Mouse (Mus musculus) hindbrain, embryonic 12.5 days (tissue): ENCODE results near the gene Ppp1r12a. TPM values are rescaled to one million over a fixed set of nuclear protein-coding genes. Genes with fewer than 3 reads are reported as not detected.

Source experiments
- ATAC-seq: fragments of 200-750 bp; cut with Nextera tagmentation; 2 replicates; pipeline ENCODE4 v1.8.0; 2017; ENCODE audit warnings: moderate TSS enrichment; ENCODE audit not compliant: low FRiP score
- H3K27ac ChIP-seq: fragments of 300-500 bp; sonication (generic); 2 replicates; pipeline ENCODE4 v1.5.1; 2016; ENCODE audit warnings: mild to moderate bottlenecking
- H3K27me3 ChIP-seq: fragments of 300-500 bp; sonication (generic); 2 replicates; pipeline ENCODE4 v1.6.1; 2016; ENCODE audit warnings: mild to moderate bottlenecking
- H3K36me3 ChIP-seq: fragments of 300-500 bp; sonication (generic); 2 replicates; pipeline ENCODE4 v1.6.1; 2016; ENCODE audit warnings: mild to moderate bottlenecking
- H3K4me1 ChIP-seq: fragments of 300-500 bp; sonication (generic); 2 replicates; pipeline ENCODE4 v1.6.1; 2016
- H3K4me2 ChIP-seq: fragments of 300-500 bp; sonication (generic); replicated peaks from 2 replicates; pipeline ENCODE4 v1.6.1; 2016; ENCODE audit warnings: mild to moderate bottlenecking
- H3K4me3 ChIP-seq: fragments of 300-500 bp; sonication (generic); 2 replicates; pipeline ENCODE4 v1.5.1; 2016; ENCODE audit warnings: mild to moderate bottlenecking
- H3K9ac ChIP-seq: fragments of 300-500 bp; sonication (generic); 2 replicates; pipeline ENCODE4 v1.6.1; 2016; ENCODE audit warnings: mild to moderate bottlenecking, moderate library complexity
- H3K9me3 ChIP-seq: fragments of 300-500 bp; sonication (generic); replicated peaks from 2 replicates; pipeline ENCODE4 v1.6.1; 2016; ENCODE audit warnings: mild to moderate bottlenecking
- WGBS: fragments of 180-500 bp; shearing (Covaris S2); methylation state at CpG from one replicate; pipeline ENCODE4 v1.1.7; 2016; 5-methylcytosine and 5-hydroxymethylcytosine counted together
- polyA plus RNA-seq: library from polyadenylated mRNA; unstranded; fragments of >200 nt; fragmentation: Nextera tagmentation; extraction: Ambion mirVana; gene quantifications from 2 replicates; pipeline ENCODE4 v1.2.1, GENCODE M21; 2016

The Ppp1r12a gene
- polyA plus RNA-seq, 1 experiment from 2014 or later, result 93.0 TPM

GRCm38 (mm10) chr10:108170818-108171217, 8.8 kb downstream of the Ppp1r12a start:
- Histone ChIP-seq H3K4me2 (no peak overlapping the region), H3K9ac (no peak overlapping the region), H3K4me1 (peaks cover 8% of the 10 kb centered on the region; the same call in 1 of the 2 replicates), H3K36me3 (no peaks in the 10 kb centered on the region), H3K27me3 (no peaks in the 10 kb centered on the region), H3K9me3 (no peaks in the 10 kb centered on the region), H3K27ac (no peak overlapping the region), H3K4me3 (no peak overlapping the region)
- WGBS, result 74% methylated on average over 3 of the region's 3 CpGs
- ATAC-seq, result no peak

GRCm38 (mm10) chr10:108171637-108172036, 9.6 kb downstream of the Ppp1r12a start:
- Histone ChIP-seq H3K36me3 (no peaks in the 10 kb centered on the region), H3K4me1 (peaks cover 8% of the 10 kb centered on the region; the same call in 1 of the 2 replicates), H3K4me3 (no peak overlapping the region), H3K4me2 (no peak overlapping the region), H3K9ac (no peak overlapping the region), H3K9me3 (no peaks in the 10 kb centered on the region), H3K27me3 (no peaks in the 10 kb centered on the region), H3K27ac (no peak overlapping the region)
- no peak for ATAC-seq
- WGBS, result 87% methylated on average over 3 of the region's 3 CpGs

GRCm38 (mm10) chr10:108172817-108173563, 11.0 kb downstream of the Ppp1r12a start:
- Histone ChIP-seq H3K9me3 (no peaks in the 10 kb centered on the region), H3K27ac (no peak overlapping the region), H3K4me2 (no peak overlapping the region), H3K4me3 (no peak overlapping the region), H3K36me3 (no peaks in the 10 kb centered on the region), H3K27me3 (no peaks in the 10 kb centered on the region), H3K9ac (no peak overlapping the region), H3K4me1 (peaks cover 8% of the 10 kb centered on the region; the same call in 1 of the 2 replicates)
- 68% methylated on average over 6 of the region's 6 CpGs for WGBS
- no peak for ATAC-seq

GRCm38 (mm10) chr10:108174107-108174506, 12.1 kb downstream of the Ppp1r12a start:
- H3K9ac ChIP-seq, result no peak overlapping the region
- H3K9me3 ChIP-seq, result no peaks in the 10 kb centered on the region

GRCm38 (mm10) chr10:108175885-108176284, 13.9 kb downstream of the Ppp1r12a start:
- no peak overlapping the region for H3K9ac ChIP-seq
- WGBS, result 82% methylated on average over 2 of the region's 2 CpGs

More at GRCm38 (mm10) chr10:108174107-108174506, 12.1 kb downstream of the Ppp1r12a start:
- no peak for ATAC-seq
- no peak overlapping the region for H3K4me2 ChIP-seq
- H3K4me3 ChIP-seq, result no peak overlapping the region
- H3K36me3 ChIP-seq, result no peaks in the 10 kb centered on the region
- H3K27ac ChIP-seq, result no peak overlapping the region
- 90% methylated on average over 5 of the region's 5 CpGs for WGBS
- peaks cover 8% of the 10 kb centered on the region; the same call in 1 of the 2 replicates for H3K4me1 ChIP-seq
- H3K27me3 ChIP-seq, result no peaks in the 10 kb centered on the region

GRCm38 (mm10) chr10:108178285-108178848, 16.4 kb downstream of the Ppp1r12a start:
- Histone ChIP-seq H3K9me3 (no peaks in the 10 kb centered on the region), H3K4me1 (peaks cover under 1% of the 10 kb centered on the region; the same call in 1 of the 2 replicates), H3K27me3 (no peaks in the 10 kb centered on the region), H3K9ac (no peak overlapping the region), H3K36me3 (no peaks in the 10 kb centered on the region), H3K27ac (no peak overlapping the region), H3K4me3 (no peak overlapping the region), H3K4me2 (no peak overlapping the region)
- WGBS, result 94% methylated on average over 6 of the region's 6 CpGs
- ATAC-seq, result no peak

More at GRCm38 (mm10) chr10:108175885-108176284, 13.9 kb downstream of the Ppp1r12a start:
- Histone ChIP-seq H3K4me2 (no peak overlapping the region), H3K4me1 (peaks cover 8% of the 10 kb centered on the region; the same call in 1 of the 2 replicates), H3K27me3 (no peaks in the 10 kb centered on the region), H3K9me3 (no peaks in the 10 kb centered on the region), H3K36me3 (no peaks in the 10 kb centered on the region), H3K27ac (no peak overlapping the region), H3K4me3 (no peak overlapping the region)
- ATAC-seq, result no peak

DNA sequence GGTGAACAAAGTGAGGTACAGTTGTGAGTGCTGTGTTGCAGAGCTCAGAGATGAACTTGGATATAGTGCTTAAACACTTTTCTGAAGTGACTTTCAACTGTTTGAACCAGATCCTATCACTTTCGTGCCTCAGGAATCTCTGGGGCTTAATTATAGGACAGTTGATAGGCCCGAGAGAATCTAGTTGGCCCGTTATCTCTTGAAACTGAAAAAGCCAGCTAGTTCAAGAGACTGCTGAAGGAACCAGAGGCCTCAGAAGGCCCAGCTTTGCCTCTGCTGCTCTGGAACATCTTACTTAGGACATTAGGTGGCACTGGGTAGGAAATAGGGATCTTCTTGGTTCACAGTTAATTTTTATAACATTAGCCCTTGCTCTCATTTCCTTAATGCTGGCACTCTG, 17.4 kb downstream of the Ppp1r12a start:
- no peak for ATAC-seq
- Histone ChIP-seq H3K4me1 (no peaks in the 10 kb centered on the region), H3K36me3 (no peaks in the 10 kb centered on the region), H3K27me3 (no peaks in the 10 kb centered on the region), H3K27ac (no peak overlapping the region), H3K9ac (no peak overlapping the region), H3K4me2 (no peak overlapping the region), H3K9me3 (no peaks in the 10 kb centered on the region), H3K4me3 (no peak overlapping the region)
- 83% methylated on average over 3 of the region's 3 CpGs for WGBS

DNA sequence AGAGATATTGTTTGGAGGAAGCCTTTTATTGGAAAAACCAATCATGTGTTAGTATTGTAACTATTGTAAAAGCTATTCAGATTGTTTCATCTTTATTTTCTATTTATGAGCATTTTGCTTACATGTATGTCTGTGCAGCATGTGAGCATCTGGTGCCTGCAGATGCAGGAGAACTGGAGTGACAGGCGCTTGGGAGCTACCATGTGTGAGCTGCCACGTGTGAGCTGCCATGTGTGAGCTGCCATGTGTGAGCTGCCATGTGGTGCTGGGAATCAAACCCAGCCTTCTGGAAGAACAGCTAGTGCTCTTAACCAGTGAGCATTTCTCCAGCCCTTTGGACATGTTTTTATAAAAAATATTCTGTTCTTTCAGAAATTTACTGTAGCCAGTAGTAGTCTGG, 18.3 kb downstream of the Ppp1r12a start:
- Histone ChIP-seq H3K4me2 (no peak overlapping the region), H3K4me3 (no peak overlapping the region), H3K36me3 (no peaks in the 10 kb centered on the region), H3K9ac (no peak overlapping the region), H3K27me3 (no peaks in the 10 kb centered on the region), H3K9me3 (no peaks in the 10 kb centered on the region), H3K4me1 (no peaks in the 10 kb centered on the region; the same call in 1 of the 2 replicates), H3K27ac (no peak overlapping the region)
- no peak for ATAC-seq
- 86% methylated on average over 2 of the region's 2 CpGs for WGBS

DNA sequence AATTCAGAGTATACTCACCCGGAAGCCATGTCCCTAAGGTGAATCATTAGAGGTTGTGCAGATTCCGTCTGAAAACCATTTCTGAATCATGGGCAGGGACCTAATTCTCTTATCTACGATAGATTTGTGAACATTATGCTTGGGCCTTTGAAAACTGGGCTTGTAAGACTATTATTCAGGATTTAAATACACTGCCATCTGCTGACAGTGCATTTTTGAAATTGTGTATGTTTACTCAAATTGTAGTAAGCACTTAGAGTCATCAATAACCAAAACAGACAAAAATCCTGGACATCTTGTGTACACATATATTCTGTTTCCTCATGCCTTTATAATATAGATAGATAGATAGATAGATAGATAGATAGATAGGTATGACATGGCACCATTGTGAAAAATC, 19.9 kb downstream of the Ppp1r12a start:
- Histone ChIP-seq H3K9ac (no peak overlapping the region), H3K4me3 (no peak overlapping the region), H3K27ac (no peak overlapping the region), H3K4me2 (no peak overlapping the region), H3K9me3 (no peaks in the 10 kb centered on the region), H3K36me3 (no peaks in the 10 kb centered on the region), H3K27me3 (no peaks in the 10 kb centered on the region), H3K4me1 (peaks cover 2% of the 10 kb centered on the region; the same call in 1 of the 2 replicates)
- 94% methylated on average over 3 of the region's 3 CpGs for WGBS
- ATAC-seq, result no peak

GRCm38 (mm10) chr10:108182386-108182785, 20.4 kb downstream of the Ppp1r12a start:
- WGBS, result 69% methylated on average over 4 of the region's 4 CpGs
- Histone ChIP-seq H3K4me3 (no peak overlapping the region), H3K27me3 (no peaks in the 10 kb centered on the region), H3K4me1 (peaks cover 2% of the 10 kb centered on the region; the same call in 1 of the 2 replicates), H3K4me2 (no peak overlapping the region), H3K9me3 (no peaks in the 10 kb centered on the region), H3K9ac (no peak overlapping the region), H3K36me3 (no peaks in the 10 kb centered on the region), H3K27ac (no peak overlapping the region)
- ATAC-seq, result no peak

DNA sequence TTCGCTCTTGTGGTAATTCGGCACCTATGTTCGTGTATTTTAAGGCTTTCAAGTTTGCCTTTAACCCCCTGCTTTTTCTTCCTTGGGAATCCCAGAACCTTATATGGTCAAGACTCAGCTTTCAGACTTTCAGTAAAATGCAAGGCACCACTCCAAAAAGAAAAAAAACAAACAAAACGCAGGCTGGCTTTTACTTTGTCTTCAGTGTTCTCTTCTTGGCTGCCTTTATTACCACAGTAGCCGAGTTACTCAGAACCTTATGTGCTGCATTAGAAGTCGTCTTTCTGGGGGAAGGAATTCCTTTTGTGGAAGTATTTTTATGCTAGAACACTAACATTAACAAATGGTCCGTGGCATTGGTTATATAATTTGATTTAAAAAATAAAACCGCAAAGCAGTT, 22.8 kb downstream of the Ppp1r12a start:
- no peak overlapping the region for H3K9ac ChIP-seq
- 80% methylated on average over 8 of the region's 8 CpGs for WGBS
- no peak overlapping the region for H3K4me3 ChIP-seq
- H3K4me2 ChIP-seq, result no peak overlapping the region
- no peak for ATAC-seq
- no peaks in the 10 kb centered on the region for H3K27me3 ChIP-seq
- 0 out of 2 replicates have a peak, but pooled peaks cover 3% of the 10 kb centered on the region for H3K36me3 ChIP-seq
- H3K9me3 ChIP-seq, result no peaks in the 10 kb centered on the region
- no peak overlapping the region for H3K27ac ChIP-seq
- H3K4me1 ChIP-seq, result peaks cover 2% of the 10 kb centered on the region; the same call in 1 of the 2 replicates

- no peaks in the 10 kb centered on the region for H3K9me3 ChIP-seq
- 93% methylated on average over 3 of the region's 3 CpGs for WGBS
Observed at GRCm38 (mm10) chr10:108185265-108185664, 23.3 kb downstream of the Ppp1r12a start.

More at GRCm38 (mm10) chr10:108185265-108185664, 23.3 kb downstream of the Ppp1r12a start:
- Histone ChIP-seq H3K4me3 (no peak overlapping the region), H3K27me3 (no peaks in the 10 kb centered on the region), H3K4me2 (no peak overlapping the region), H3K36me3 (0 out of 2 replicates have a peak, but pooled peaks cover 3% of the 10 kb centered on the region), H3K9ac (no peak overlapping the region), H3K27ac (no peak overlapping the region), H3K4me1 (peaks cover 2% of the 10 kb centered on the region; the same call in 1 of the 2 replicates)
- no peak for ATAC-seq
